Mouse (Mus musculus): ENCODE data around the gene Tfrc. TPM values are rescaled to one million over a fixed set of nuclear protein-coding genes. Genes with fewer than 3 reads are reported as not detected.
A peak's percentile ranks its signal among the peaks of the same experiment; 100 is the strongest.

Gene Tfrc
- total and polyA plus RNA-seq, 3 experiments, result 190 to 840 (median 358) TPM

DNA sequence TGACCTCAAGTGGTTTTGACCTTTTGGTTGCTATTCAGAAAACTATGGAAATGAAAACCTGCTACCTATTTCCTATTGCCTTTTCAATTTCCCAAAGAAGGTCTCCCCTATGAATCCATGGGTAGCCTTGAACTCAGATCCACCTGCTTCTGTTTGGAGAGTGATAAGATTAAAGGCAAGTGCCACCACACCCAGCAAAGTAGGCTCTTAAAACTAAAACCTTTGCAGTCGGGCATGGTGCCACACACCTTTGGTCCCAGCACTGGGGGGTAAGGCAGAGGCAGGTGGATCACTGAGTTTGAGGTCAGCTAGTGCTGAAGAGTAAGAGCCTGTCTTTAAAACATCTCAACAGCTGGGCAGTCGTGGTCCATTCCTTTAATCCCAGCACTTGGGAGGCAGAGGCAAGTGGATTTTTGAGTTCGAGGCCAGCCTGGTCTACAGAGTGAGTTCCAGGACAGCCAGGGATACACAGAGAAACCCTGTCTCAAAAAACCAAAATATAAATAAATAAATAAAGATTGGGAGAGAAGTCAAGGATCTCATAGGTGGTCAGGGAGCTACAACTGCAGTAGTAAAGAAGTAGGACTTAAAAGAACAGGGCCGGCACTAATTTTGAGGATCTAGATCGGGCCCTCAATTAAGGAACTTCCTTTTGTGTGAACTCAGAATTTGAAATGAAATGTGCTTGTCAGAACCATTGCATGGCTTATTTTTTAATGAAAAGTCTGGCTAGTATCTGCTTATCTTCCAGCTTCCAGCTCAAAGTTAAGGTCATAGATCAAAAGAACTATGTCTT is 1.9 kb downstream of the Tfrc start:
- Histone ChIP-seq H3K4me1 (ENCODE audit: control insufficient read depth in 1 of 2, insufficient read depth in 2 of 2) (peaks cover 0 to 49% of the 10 kb centered on the region in 2 experiments; a peak in 2 of 4 replicates), H3K79me2 (replicated peaks; ENCODE audit: control insufficient read depth, extremely low read depth, insufficient read depth, poor library complexity, severe bottlenecking) (peaks cover 48% of the 10 kb centered on the region), H3K9me3 (replicated peaks; ENCODE audit: low read length) (no peaks in the 10 kb centered on the region), H3K9ac (ENCODE audit: insufficient read depth, low read depth) (peak overlapping the region; percentile 62), H3K36me3 (replicated peaks in 1 of 2; ENCODE audit: control insufficient read depth in 1 of 2, insufficient read depth in 1 of 2, low read length in 1 of 2) (peaks cover 10 to 16% of the 10 kb centered on the region in 2 experiments), H3K27ac (ENCODE audit: insufficient read depth, low read depth) (no peak overlapping the region), H3K27me3 (replicated peaks) (no peaks in the 10 kb centered on the region), H3K4me3 (replicated peaks in 1 of 3; ENCODE audit: low read depth in 2 of 3, low read length in 2 of 3, poor library complexity in 1 of 3) (peak overlapping the region in 2 of 3 experiments; percentile 78 to 90), H3K4me2 (ENCODE audit: insufficient read depth, low read depth, poor library complexity, severe bottlenecking) (peak overlapping the region; percentile 44)
- no peak for DNase-seq (ENCODE audit: extremely low read depth)
- peak; percentile 19; the same call in 1 of the 2 replicates for TF ChIP-seq CHD1 (IDR thresholded peaks at IDR 0.05; ENCODE audit: low read depth, low read length)
- no peak for TF ChIP-seq MXI1 (IDR thresholded peaks at IDR 0.05; ENCODE audit: low read depth, low read length)
- in situ Hi-C loops (cut with MboI; ENCODE audit: low pct_ligation_motif_present, low pct_unique_long_range_greater_than_20kb, low sequenced_read_pairs) (no loop called here), dilution Hi-C loops (cut with MboI; ENCODE audit: extremely low pct_ligation_motif_present, extremely low pct_unique_long_range_greater_than_20kb, low sequenced_read_pairs) (no loop called here)

DNA sequence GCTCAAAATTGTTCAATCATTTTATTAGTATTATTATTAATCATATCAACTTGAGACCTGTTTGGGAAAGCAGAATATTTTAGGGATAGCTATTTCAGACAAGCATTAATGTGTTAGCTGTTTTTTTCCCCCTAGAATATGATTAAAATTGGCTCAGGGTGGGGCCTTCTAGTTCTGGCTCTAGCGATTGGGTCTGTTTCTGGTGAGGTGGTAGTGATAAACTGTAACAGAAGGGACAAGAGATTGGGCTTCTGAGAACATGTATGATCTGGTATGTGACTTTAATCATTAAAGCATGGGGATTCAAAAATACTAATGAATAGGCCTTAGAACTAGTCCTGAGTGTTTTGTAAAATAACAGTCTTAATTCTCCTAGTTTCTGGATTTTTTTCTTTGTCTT is 3.3 kb downstream of the Tfrc start:
- in situ Hi-C loops (cut with MboI; ENCODE audit: low pct_ligation_motif_present, low pct_unique_long_range_greater_than_20kb, low sequenced_read_pairs), result no loop called here
- Histone ChIP-seq H3K79me2 (replicated peaks; ENCODE audit: control insufficient read depth, extremely low read depth, insufficient read depth, poor library complexity, severe bottlenecking) (peaks cover 48% of the 10 kb centered on the region), H3K9me3 (replicated peaks; ENCODE audit: low read length) (no peaks in the 10 kb centered on the region), H3K27ac (ENCODE audit: insufficient read depth, low read depth) (no peak overlapping the region), H3K4me3 (replicated peaks in 1 of 3; ENCODE audit: low read depth in 2 of 3, low read length in 2 of 3, poor library complexity in 1 of 3) (no peak overlapping the region), H3K27me3 (replicated peaks) (no peaks in the 10 kb centered on the region), H3K36me3 (replicated peaks in 1 of 2; ENCODE audit: control insufficient read depth in 1 of 2, insufficient read depth in 1 of 2, low read length in 1 of 2) (peaks cover 13 to 28% of the 10 kb centered on the region in 2 experiments), H3K4me1 (ENCODE audit: control insufficient read depth in 1 of 2, insufficient read depth in 2 of 2) (peaks cover 0 to 49% of the 10 kb centered on the region in 2 experiments; a peak in 2 of 4 replicates), H3K4me2 (ENCODE audit: insufficient read depth, low read depth, poor library complexity, severe bottlenecking) (peak overlapping the region; percentile 65; the same call in 1 of the 2 replicates), H3K9ac (ENCODE audit: insufficient read depth, low read depth) (peak overlapping the region; percentile 24; the same call in 1 of the 2 replicates)
- dilution Hi-C loops (cut with MboI; ENCODE audit: extremely low pct_ligation_motif_present, extremely low pct_unique_long_range_greater_than_20kb, low sequenced_read_pairs), result no loop called here
- no peak for TF ChIP-seq SMC3 (IDR thresholded peaks at IDR 0.05; ENCODE audit: low read depth, low read length)
- 0 out of 2 replicates have a peak, but pooled peaks have one; percentile 51 for TF ChIP-seq SIN3A (IDR thresholded peaks at IDR 0.05; ENCODE audit: low read length)
- no peak for TF ChIP-seq JUN (IDR thresholded peaks at IDR 0.05; ENCODE audit: insufficient read depth, low read depth, low read length)
- no peak for TF ChIP-seq USF1 (IDR thresholded peaks at IDR 0.05; ENCODE audit: low read depth, low read length)
- no peak for TF ChIP-seq KAT2A (IDR thresholded peaks at IDR 0.05; ENCODE audit: insufficient replicate concordance, low read length)
- no peak for TF ChIP-seq MYC (IDR thresholded peaks at IDR 0.05; ENCODE audit: low read depth, low read length)
- TF ChIP-seq TCF12 (IDR thresholded peaks at IDR 0.05; ENCODE audit: low read depth, low read length), result no peak
- no peak for TF ChIP-seq RAD21 (IDR thresholded peaks at IDR 0.05; ENCODE audit: low read depth, low read length)
- TF ChIP-seq ELF1 (IDR thresholded peaks at IDR 0.05; ENCODE audit: low read depth, low read length), result no peak
- no peak for TF ChIP-seq NRF1 (IDR thresholded peaks at IDR 0.05; ENCODE audit: low read depth, low read length)
- TF ChIP-seq NELFE (IDR thresholded peaks at IDR 0.05; ENCODE audit: low read depth, low read length), result no peak
- TF ChIP-seq EP300 (IDR thresholded peaks at IDR 0.05; ENCODE audit: low read length), result peak; percentile 25; the same call in 1 of the 2 replicates
- no peak for DNase-seq (ENCODE audit: extremely low read depth)
